Mouse (Mus musculus): ENCODE measurements at regions not wholly inside any gene's neighbourhood (a gene's known extent, or its start where the extent isn't known, plus 50 kb on each side); places are given as distances from the start of the nearest gene placed in this dataset.

DNA sequence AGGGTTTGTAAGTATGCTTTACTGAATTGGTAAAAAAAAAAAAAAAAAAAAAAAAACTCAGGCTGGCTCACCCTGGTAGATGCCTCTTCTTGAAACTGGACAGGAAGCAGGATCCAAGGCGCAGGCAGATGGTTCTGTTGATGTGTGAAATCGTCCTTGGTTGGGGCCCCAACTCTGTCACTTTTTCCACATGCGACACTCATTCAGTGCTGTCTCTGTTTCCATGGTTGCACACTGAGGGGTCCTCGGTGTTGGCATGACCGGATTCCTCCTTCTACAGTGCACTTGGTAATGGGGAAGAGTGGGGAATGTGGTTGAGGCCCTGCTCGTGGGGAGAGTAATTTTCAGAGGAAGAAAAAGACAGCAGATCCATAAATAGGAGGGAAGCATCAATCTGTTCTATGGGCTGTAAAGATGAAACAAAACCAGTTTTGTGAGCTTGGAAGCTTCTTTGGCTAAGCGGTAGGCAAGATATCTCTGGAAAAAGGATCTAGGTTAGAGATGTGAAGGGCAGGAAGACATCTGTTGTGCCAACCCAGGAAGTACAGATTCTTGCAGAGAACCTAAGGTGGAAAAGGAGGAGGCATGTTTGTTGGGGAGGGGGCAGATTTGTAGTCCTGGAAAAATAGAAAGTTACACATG, 394.4 kb downstream of the Tmem132b start:
- no peak for TF ChIP-seq TAL1 (IDR thresholded peaks at IDR 0.05; ENCODE audit: low read length)
- no peak for TF ChIP-seq GATA1 (IDR thresholded peaks at IDR 0.05; ENCODE audit: low read length)
